Mouse (Mus musculus): Measurements from ENCODE around the gene Ctnna3.
A peak's percentile ranks its signal among the peaks of the same experiment; 100 is the strongest.
"Not testable (repeated sequence)": the region's sequence is repeated elsewhere in the genome, so short reads cannot be mapped to it uniquely, and the experiment has no call there.

Gene Ctnna3

GRCm38 (mm10) chr10:63429785-63430305 lies at the start of gene Ctnna3:
Gene Ctnna3 (plus strand): TSS chr10:63430098.
- DNase-seq (ENCODE audit: low spot score), result peak; percentile 95

GRCm38 (mm10) chr10:63381498-63382280 lies 48.2 kb upstream of the Ctnna3 start, which contains the start of gene Sirt1:
Gene Sirt1 (minus strand): TSS chr10:63381704.
- DNase-seq (ENCODE audit: low spot score), result peak; percentile 17

GRCm38 (mm10) chr10:63382372-63383279 lies 47.3 kb upstream of the Ctnna3 start, which contains the start of gene Dnajc12:
Gene Dnajc12 (plus strand): TSS chr10:63382443.
- peak; percentile 99 for DNase-seq (ENCODE audit: low spot score)

DNA sequence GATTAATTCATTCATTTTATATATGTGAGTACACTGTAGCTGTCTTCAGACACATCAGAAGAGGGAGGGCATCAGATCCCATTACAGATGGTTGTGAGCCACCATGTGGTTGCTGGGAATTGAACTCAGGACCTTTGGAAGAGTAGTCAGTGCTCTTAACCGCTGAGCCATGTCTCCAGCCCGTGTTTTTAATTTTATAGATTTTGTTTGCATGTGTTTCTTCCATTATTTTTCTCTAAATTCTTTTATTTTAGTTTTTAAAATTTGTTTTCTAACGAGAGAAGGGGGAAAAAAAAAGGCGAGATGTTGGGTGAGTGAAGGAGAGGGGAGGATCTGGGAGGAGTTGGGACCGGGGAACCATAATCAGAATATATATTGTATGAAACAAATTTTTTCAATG lies 44.0 kb upstream of the Ctnna3 start:
- not testable (repeated sequence) for DNase-seq (ENCODE audit: low spot score)

DNA sequence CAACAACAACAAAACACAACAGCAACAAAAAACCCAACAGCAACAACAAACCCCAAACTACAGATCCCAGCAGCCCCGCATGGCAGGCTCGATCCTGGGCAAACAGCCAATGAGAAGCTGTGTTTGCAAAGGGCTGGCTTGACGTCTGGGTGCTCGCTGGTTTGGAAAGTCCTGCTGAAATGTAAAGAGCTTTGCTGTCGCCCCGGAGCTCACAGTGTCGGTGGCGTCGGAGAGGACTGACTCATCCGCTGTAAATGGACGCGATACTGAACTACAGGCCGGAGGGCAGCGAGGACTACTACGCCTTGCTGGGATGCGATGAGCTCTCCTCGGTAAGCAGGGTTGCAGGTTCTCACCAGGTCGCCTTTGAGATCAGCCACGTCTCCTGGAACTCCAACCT lies 43.5 kb upstream of the Ctnna3 start:
- peak; percentile 90 for DNase-seq (ENCODE audit: low spot score)

GRCm38 (mm10) chr10:63386991-63387390 lies 42.9 kb upstream of the Ctnna3 start:
- no peak for DNase-seq (ENCODE audit: low spot score)

GRCm38 (mm10) chr10:63388948-63389347 lies 41.0 kb upstream of the Ctnna3 start:
- DNase-seq (ENCODE audit: low spot score), result no peak

GRCm38 (mm10) chr10:63396963-63397362 lies 32.9 kb upstream of the Ctnna3 start:
- no peak for DNase-seq (ENCODE audit: low spot score)

GRCm38 (mm10) chr10:63402731-63403504 lies 27.0 kb upstream of the Ctnna3 start:
- no peak for DNase-seq (ENCODE audit: low spot score)

DNA sequence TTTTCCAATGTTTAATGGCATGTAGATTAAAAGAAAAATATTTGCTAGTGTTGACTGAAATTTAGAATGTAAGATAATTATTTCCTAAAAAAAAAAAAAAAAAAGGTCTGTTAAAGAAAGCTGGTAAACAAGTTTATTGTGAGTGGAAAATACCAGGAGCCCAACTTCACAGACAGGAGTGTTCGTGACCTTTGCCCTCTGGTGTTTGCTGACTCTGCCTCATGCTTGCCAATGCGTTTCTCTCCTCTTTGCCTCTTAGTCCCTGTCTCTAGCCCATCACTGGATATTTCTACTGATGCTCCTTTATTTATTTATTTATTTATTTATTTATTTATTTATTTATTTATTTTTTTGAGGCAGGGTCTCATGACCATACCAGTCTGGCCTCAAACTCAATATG lies 26.3 kb upstream of the Ctnna3 start:
- no peak for DNase-seq (ENCODE audit: low spot score)

DNA sequence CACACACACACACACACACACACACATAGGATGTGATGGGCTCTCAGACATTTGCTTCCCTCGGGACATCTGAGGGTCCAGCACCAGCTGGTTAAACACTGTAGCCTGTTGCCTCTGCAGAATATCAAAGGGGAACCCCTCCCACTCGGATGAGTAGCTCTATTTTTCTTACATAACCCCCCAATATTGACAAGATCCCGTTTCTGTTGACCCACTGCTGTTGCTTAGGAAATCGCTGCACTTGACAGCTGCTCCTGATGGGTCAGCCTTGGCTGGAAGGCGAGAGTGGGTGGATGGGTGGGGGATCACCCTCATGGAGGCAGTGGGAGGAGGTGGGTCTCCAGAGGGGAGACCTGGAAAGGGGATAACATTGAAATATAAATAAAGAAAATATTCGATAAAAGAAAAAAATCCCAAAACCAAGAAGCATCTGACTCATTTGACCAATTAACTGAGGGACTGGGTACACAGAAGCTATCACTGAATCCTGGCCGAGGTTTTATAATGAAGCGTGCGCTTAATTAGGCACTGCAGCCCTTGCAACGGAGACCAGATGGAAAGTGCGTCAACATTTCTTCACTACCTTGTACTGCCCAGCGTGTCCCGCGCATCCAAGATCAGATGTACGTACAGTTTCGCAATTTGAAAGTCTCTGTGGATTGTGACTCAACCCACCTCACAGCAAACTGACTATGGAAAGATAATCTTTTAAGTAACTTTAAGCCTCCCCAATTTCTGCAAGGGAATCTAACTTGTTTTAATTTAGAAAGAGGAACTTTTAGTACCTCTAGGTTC lies 19.5 kb upstream of the Ctnna3 start:
- peak; percentile 11 for DNase-seq (ENCODE audit: low spot score)

- DNase-seq (ENCODE audit: low spot score), result not testable (repeated sequence)
Observed at GRCm38 (mm10) chr10:63411674-63412073, 18.2 kb upstream of the Ctnna3 start.

- no peak for DNase-seq (ENCODE audit: low spot score)
Observed at GRCm38 (mm10) chr10:63412756-63413155, 17.1 kb upstream of the Ctnna3 start.

DNA sequence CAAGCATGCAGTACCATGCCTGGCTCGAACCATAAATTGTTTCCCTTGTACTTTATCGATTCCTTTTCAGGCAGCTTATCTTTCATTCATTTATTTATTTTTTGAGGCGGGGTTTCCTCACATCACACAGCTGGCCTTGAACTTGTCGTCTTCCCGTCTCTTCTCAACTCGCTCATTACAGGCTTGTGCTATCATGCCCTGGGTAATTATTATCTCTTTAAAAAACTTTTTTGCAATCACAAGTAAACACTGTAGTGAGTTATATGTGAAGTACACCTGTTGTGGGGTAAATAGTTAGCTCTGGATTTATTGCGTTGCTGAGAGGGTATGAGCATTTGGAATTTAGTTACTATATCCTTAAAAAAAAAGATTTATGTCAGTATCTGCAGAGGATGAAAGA lies 14.6 kb upstream of the Ctnna3 start:
- no peak for DNase-seq (ENCODE audit: low spot score)

DNA sequence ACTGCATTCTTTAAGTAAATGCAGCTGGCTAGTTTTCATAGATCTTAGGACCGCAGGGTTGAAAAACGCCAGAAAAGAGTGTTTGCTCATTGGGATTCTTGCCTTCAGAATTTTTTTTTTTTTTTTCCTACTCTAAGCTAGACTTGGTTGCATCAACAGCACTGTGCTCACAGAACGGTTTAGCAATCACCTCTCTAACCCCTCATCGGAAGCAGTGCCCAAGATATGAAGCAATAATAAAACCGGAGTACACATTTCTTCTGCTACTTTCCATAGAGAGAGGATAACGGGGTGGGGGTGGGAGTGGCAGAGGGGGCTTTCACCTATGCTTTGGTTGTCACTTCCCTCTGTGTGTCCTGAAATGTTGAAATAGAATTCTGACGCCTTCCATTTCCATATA lies 14.0 kb upstream of the Ctnna3 start:
- DNase-seq (ENCODE audit: low spot score), result no peak

DNA sequence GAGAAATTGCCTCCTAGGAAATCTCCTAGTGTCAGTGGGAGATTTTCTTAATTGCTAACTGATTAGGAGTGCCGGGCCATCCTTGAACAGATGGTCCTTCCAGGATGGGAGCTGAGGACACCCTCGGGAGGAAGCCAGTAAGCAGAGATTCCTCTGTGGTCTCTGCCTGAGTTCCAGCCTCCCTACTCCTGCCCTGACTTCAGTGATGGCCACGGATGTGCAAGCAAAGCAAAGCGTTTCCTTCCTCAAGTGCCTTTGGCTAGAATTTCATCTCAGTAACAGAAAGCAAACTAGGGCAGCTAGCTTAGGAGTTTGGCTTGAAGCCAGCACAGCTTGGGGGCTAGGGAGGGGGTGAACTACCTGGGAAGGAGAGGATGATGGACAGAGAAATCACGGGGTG lies 12.8 kb upstream of the Ctnna3 start:
- no peak for DNase-seq (ENCODE audit: low spot score)

GRCm38 (mm10) chr10:63421739-63422735 lies 7.9 kb upstream of the Ctnna3 start, which contains the start of gene Gm7075:
Gene Gm7075 (minus strand): TSS chr10:63421789.
- peak; percentile 63 for DNase-seq (ENCODE audit: low spot score)

GRCm38 (mm10) chr10:63422736-63422992 lies 7.2 kb upstream of the Ctnna3 start:
- DNase-seq (ENCODE audit: low spot score), result no peak

DNA sequence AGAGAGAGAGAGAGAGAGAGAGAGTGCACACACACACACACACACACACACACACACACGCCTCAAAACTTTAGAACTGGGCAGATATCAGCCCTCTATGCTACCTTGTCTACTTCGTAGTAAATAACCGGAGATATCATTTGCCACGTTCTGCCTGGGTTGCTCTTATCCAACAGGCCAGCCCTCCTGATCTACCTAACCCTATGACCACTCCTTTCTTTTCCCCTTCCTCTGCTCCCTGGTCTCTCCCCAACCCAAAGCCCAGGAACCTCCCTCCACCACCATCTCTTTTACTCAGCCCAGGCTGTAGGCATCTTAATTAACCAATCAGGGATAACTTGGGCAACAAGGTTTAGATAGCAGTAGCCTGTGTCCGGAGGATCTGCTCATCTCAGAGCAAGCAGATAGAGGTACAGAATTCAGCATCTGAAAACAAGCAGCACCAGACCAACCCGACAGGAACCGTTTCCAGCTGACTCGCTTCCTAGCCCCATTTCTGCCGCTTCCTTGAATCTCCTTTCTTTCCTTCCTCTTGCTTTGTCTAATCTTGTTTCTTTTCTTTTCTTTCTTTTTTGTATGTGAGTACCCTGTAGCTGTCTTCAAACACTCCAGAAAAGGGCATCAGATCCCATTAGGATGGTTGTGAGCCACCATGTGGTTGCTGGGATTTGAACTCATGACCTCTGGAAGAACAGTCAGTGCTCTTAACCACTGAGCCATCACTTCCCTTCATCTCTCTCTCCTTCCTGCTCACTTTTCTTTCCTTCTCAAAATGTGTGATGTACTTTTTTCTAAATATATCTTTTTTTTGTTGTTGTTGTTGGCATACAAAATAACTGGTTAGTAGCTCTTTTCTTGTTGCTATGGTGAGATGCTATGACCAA lies 6.1 kb upstream of the Ctnna3 start:
- DNase-seq (ENCODE audit: low spot score), result no peak
